Mouse (Mus musculus): ENCODE measurements at regions not wholly inside any gene's neighbourhood (a gene's known extent, or its start where the extent isn't known, plus 50 kb on each side); places are given as distances from the start of the nearest gene placed in this dataset.

DNA sequence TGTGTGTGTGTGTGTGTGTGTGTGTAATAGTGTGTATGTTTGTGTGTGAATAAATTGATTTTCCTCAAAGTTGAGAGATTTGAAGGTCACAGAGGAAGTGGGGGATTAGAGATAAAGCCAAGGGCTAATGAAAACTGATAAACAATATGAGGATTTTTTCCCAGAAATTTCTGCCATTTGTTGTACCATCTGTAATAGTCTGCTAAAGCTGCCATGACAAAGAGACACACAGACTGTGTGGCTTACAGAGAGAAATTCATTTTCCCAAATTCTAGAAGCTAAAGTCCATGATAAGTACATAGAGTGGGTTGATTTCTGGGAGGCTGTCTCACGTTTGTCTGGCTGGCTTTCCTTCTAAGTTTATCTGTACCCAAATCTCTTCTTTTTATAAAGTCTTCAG lies 259.6 kb downstream of the Ndufa4 start:
- no peak overlapping the region for H3K9ac ChIP-seq (ENCODE audit: low read depth, low read length)
- no peaks in the 10 kb centered on the region for H3K4me1 ChIP-seq (ENCODE audit: control insufficient read depth, insufficient read depth, low read length)
- H3K9me3 ChIP-seq (replicated peaks; ENCODE audit: control insufficient read depth, low read length), result no peaks in the 10 kb centered on the region
- no peaks in the 10 kb centered on the region for H3K27me3 ChIP-seq (ENCODE audit: control insufficient read depth, insufficient read depth, low read length)
- no peak overlapping the region for H3K4me2 ChIP-seq
- no peaks in the 10 kb centered on the region for H3K36me3 ChIP-seq (ENCODE audit: control insufficient read depth, insufficient read depth, low read length)
- no peak overlapping the region for H3K27ac ChIP-seq (ENCODE audit: low read depth, low read length)
- no peak overlapping the region for H3K4me3 ChIP-seq (ENCODE audit: low read depth, low read length)
- WGBS (ENCODE audit: insufficient replicate concordance), result 40% methylated on average over 1 of the region's 1 CpGs
- no peak for ATAC-seq (replicated peaks; ENCODE audit: insufficient number of reproducible peaks, low FRiP score, low TSS enrichment)

GRCm38 (mm10) chr6:11613331-11613730 lies 294.0 kb downstream of the Ndufa4 start:
- no peaks in the 10 kb centered on the region for H3K9me3 ChIP-seq (replicated peaks; ENCODE audit: control insufficient read depth, low read length)
- no peak overlapping the region for H3K4me2 ChIP-seq
- H3K4me1 ChIP-seq (ENCODE audit: control insufficient read depth, insufficient read depth, low read length), result no peaks in the 10 kb centered on the region
- no peak overlapping the region for H3K27ac ChIP-seq (ENCODE audit: low read depth, low read length)
- 67% methylated on average over 4 of the region's 4 CpGs for WGBS (ENCODE audit: insufficient replicate concordance)
- no peaks in the 10 kb centered on the region for H3K27me3 ChIP-seq (ENCODE audit: control insufficient read depth, insufficient read depth, low read length)
- no peak overlapping the region for H3K4me3 ChIP-seq (ENCODE audit: low read depth, low read length)
- ATAC-seq (replicated peaks; ENCODE audit: insufficient number of reproducible peaks, low FRiP score, low TSS enrichment), result no peak
- H3K9ac ChIP-seq (ENCODE audit: low read depth, low read length), result no peak overlapping the region
- H3K36me3 ChIP-seq (ENCODE audit: control insufficient read depth, insufficient read depth, low read length), result no peaks in the 10 kb centered on the region

DNA sequence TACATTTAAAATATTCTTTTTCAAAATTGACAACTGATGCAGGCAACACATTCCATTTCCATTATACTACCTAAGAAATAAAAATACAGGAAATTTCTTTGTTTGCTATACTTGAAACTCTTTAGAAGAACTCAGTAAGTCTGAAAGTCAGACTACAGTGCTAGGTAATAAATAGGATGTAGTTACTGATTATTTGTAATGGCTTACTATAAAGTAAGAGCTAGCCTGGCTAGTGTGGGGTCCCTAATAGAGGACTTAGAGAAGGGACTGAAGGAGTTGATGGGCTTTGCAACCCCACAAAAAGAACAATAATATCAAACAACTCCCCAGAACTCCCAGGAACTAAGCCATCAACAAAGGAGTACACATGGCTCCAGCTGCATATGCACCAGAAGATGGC lies 299.1 kb downstream of the Ndufa4 start:
- no peaks in the 10 kb centered on the region for H3K9me3 ChIP-seq (replicated peaks; ENCODE audit: control insufficient read depth, low read length)
- H3K4me2 ChIP-seq, result no peak overlapping the region
- H3K27me3 ChIP-seq (ENCODE audit: control insufficient read depth, insufficient read depth, low read length), result no peaks in the 10 kb centered on the region
- no peaks in the 10 kb centered on the region for H3K4me1 ChIP-seq (ENCODE audit: control insufficient read depth, insufficient read depth, low read length)
- H3K27ac ChIP-seq (ENCODE audit: low read depth, low read length), result no peak overlapping the region
- H3K36me3 ChIP-seq (ENCODE audit: control insufficient read depth, insufficient read depth, low read length), result no peaks in the 10 kb centered on the region
- H3K4me3 ChIP-seq (ENCODE audit: low read depth, low read length), result no peak overlapping the region
- H3K9ac ChIP-seq (ENCODE audit: low read depth, low read length), result no peak overlapping the region
- no peak for ATAC-seq (replicated peaks; ENCODE audit: insufficient number of reproducible peaks, low FRiP score, low TSS enrichment)

GRCm38 (mm10) chr6:11607696-11608095 lies 299.6 kb downstream of the Ndufa4 start:
- Histone ChIP-seq H3K4me3 (ENCODE audit: low read depth, low read length) (no peak overlapping the region), H3K9ac (ENCODE audit: low read depth, low read length) (no peak overlapping the region), H3K36me3 (ENCODE audit: control insufficient read depth, insufficient read depth, low read length) (no peaks in the 10 kb centered on the region), H3K4me2 (no peak overlapping the region), H3K27ac (ENCODE audit: low read depth, low read length) (no peak overlapping the region), H3K4me1 (ENCODE audit: control insufficient read depth, insufficient read depth, low read length) (no peaks in the 10 kb centered on the region), H3K27me3 (ENCODE audit: control insufficient read depth, insufficient read depth, low read length) (no peaks in the 10 kb centered on the region), H3K9me3 (replicated peaks; ENCODE audit: control insufficient read depth, low read length) (no peaks in the 10 kb centered on the region)
- WGBS (ENCODE audit: insufficient replicate concordance), result 84% methylated on average over 2 of the region's 2 CpGs
- ATAC-seq (replicated peaks; ENCODE audit: insufficient number of reproducible peaks, low FRiP score, low TSS enrichment), result no peak

GRCm38 (mm10) chr6:11606055-11606454 lies 301.2 kb downstream of the Ndufa4 start:
- no peak for ATAC-seq (replicated peaks; ENCODE audit: insufficient number of reproducible peaks, low FRiP score, low TSS enrichment)
- no peaks in the 10 kb centered on the region for H3K9me3 ChIP-seq (replicated peaks; ENCODE audit: control insufficient read depth, low read length)
- 63% methylated on average over 3 of the region's 3 CpGs for WGBS (ENCODE audit: insufficient replicate concordance)

DNA sequence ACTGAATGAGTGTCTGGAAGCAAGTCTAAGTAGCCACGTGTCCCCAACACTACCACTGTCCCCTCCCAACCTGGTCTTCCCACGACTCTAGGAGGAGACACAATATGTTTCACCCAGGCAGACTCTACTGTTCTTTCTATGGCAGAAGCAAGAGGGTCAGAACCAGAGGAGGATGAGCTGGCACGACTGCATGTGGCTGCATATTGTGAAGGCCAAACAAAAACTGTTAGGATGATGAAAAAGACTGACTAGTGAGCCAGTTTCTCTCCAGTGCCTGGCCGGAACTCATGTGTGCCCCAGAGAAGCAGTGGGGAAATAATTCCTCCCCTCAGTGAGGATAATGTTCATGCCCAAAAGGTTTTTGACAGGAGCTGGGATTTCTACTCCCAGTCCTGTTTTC lies 301.8 kb downstream of the Ndufa4 start:
- ATAC-seq (replicated peaks; ENCODE audit: insufficient number of reproducible peaks, low FRiP score, low TSS enrichment), result no peak
- H3K9me3 ChIP-seq (replicated peaks; ENCODE audit: control insufficient read depth, low read length), result no peaks in the 10 kb centered on the region
- H3K4me1 ChIP-seq (ENCODE audit: control insufficient read depth, insufficient read depth, low read length), result no peaks in the 10 kb centered on the region
- no peaks in the 10 kb centered on the region for H3K27me3 ChIP-seq (ENCODE audit: control insufficient read depth, insufficient read depth, low read length)
- H3K36me3 ChIP-seq (ENCODE audit: control insufficient read depth, insufficient read depth, low read length), result no peaks in the 10 kb centered on the region
- no peak overlapping the region for H3K4me2 ChIP-seq
- no peak overlapping the region for H3K27ac ChIP-seq (ENCODE audit: low read depth, low read length)
- no peak overlapping the region for H3K9ac ChIP-seq (ENCODE audit: low read depth, low read length)
- H3K4me3 ChIP-seq (ENCODE audit: low read depth, low read length), result no peak overlapping the region
- 69% methylated on average over 4 of the region's 4 CpGs for WGBS (ENCODE audit: insufficient replicate concordance)

More at GRCm38 (mm10) chr6:11606055-11606454, 301.2 kb downstream of the Ndufa4 start:
- H3K4me2 ChIP-seq, result no peak overlapping the region
- H3K27ac ChIP-seq (ENCODE audit: low read depth, low read length), result no peak overlapping the region
- no peak overlapping the region for H3K9ac ChIP-seq (ENCODE audit: low read depth, low read length)
- H3K4me1 ChIP-seq (ENCODE audit: control insufficient read depth, insufficient read depth, low read length), result no peaks in the 10 kb centered on the region
- H3K36me3 ChIP-seq (ENCODE audit: control insufficient read depth, insufficient read depth, low read length), result no peaks in the 10 kb centered on the region
- H3K4me3 ChIP-seq (ENCODE audit: low read depth, low read length), result no peak overlapping the region
- H3K27me3 ChIP-seq (ENCODE audit: control insufficient read depth, insufficient read depth, low read length), result no peaks in the 10 kb centered on the region

DNA sequence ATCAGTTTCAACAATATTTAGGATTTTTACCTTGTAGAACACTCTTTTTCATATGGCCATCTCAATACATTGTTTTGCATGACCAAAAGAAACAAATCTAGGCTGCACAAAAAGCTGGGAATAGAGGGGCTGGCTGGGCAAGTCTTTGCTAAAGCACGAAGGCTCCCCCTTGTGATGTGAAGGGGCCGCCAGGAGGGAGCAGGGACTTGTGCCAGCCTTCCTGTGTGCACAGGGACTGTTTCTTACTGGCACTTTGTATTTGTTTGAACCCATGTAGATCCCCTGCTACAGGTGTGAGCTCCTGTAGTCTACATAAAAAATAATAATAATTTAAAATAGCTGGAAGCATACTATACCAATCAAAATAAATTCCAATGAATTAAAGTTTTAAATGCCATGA lies 312.4 kb downstream of the Ndufa4 start:
- Histone ChIP-seq H3K9ac (ENCODE audit: low read depth, low read length) (no peak overlapping the region), H3K36me3 (ENCODE audit: control insufficient read depth, insufficient read depth, low read length) (no peaks in the 10 kb centered on the region), H3K4me1 (ENCODE audit: control insufficient read depth, insufficient read depth, low read length) (no peaks in the 10 kb centered on the region), H3K4me2 (no peak overlapping the region), H3K27me3 (ENCODE audit: control insufficient read depth, insufficient read depth, low read length) (no peaks in the 10 kb centered on the region), H3K27ac (ENCODE audit: low read depth, low read length) (no peak overlapping the region), H3K4me3 (ENCODE audit: low read depth, low read length) (no peak overlapping the region), H3K9me3 (replicated peaks; ENCODE audit: control insufficient read depth, low read length) (no peaks in the 10 kb centered on the region)
- WGBS (ENCODE audit: insufficient replicate concordance), result 51% methylated on average over 2 of the region's 2 CpGs
- ATAC-seq (replicated peaks; ENCODE audit: insufficient number of reproducible peaks, low FRiP score, low TSS enrichment), result no peak

DNA sequence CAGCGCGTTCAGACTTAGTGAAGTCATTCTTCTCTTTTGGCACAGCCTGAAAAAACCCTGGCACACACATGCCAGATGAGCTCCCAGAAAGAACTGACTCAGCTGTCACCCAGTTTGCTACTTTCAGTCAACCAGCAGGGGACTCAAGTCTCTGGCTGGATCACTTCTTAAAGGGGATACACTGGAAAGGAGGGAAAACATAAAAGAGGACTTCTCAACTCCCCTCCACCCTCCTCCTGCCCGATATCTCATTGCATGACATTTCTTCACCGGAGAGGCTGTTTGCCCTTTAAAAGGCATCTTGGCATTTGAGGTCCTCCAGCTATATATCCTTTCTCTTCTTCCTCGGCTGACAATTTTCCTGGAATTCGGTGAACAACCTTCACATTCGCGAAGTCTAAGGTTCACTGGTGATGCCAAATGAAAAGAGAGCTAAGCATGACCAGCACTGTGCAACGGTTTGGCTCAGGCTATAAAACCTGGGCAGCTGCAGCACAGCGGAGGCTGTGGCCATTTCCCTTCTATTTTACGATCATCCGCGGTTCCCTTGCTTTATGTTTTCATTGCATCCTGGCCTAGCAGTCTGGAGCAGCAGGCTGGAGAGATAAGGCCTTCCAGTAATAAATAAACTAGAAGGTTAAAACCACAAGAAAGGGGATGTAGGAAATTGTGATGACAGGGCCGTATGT lies 313.6 kb downstream of the Ndufa4 start:
- H3K27ac ChIP-seq (ENCODE audit: low read depth, low read length), result no peak overlapping the region
- no peaks in the 10 kb centered on the region for H3K9me3 ChIP-seq (replicated peaks; ENCODE audit: control insufficient read depth, low read length)
- no peaks in the 10 kb centered on the region for H3K27me3 ChIP-seq (ENCODE audit: control insufficient read depth, insufficient read depth, low read length)
- H3K4me1 ChIP-seq (ENCODE audit: control insufficient read depth, insufficient read depth, low read length), result no peaks in the 10 kb centered on the region
- H3K36me3 ChIP-seq (ENCODE audit: control insufficient read depth, insufficient read depth, low read length), result no peaks in the 10 kb centered on the region
- H3K9ac ChIP-seq (ENCODE audit: low read depth, low read length), result no peak overlapping the region
- WGBS (ENCODE audit: insufficient replicate concordance), result 60% methylated on average over 14 of the region's 14 CpGs
- no peak overlapping the region for H3K4me2 ChIP-seq
- H3K4me3 ChIP-seq (ENCODE audit: low read depth, low read length), result no peak overlapping the region
- ATAC-seq (replicated peaks; ENCODE audit: insufficient number of reproducible peaks, low FRiP score, low TSS enrichment), result peak; percentile 46; the same call in 1 of the 2 replicates

DNA sequence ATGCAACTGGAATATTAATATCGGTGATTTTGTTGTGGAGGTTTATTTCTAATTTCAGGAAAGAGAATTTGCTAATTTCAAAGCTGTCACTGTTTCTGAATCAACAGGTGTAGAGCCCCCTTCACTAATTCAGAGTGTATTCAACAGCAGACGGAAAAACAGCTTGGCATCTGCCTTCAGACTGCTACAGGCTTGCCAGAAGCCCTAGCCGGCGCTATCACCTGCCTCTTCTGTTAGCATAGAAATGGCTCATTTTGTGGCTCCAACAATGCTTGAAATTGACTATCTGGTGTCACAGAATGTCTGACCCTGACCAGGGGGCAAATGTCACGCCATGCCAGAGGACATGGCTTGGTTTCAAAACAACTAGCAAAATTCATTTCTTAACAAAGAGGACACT lies 331.2 kb downstream of the Ndufa4 start:
- H3K27me3 ChIP-seq (ENCODE audit: control insufficient read depth, insufficient read depth, low read length), result no peaks in the 10 kb centered on the region
- 83% methylated on average over 5 of the region's 5 CpGs for WGBS (ENCODE audit: insufficient replicate concordance)
- no peaks in the 10 kb centered on the region for H3K4me1 ChIP-seq (ENCODE audit: control insufficient read depth, insufficient read depth, low read length)
- ATAC-seq (replicated peaks; ENCODE audit: insufficient number of reproducible peaks, low FRiP score, low TSS enrichment), result no peak
- no peak overlapping the region for H3K4me3 ChIP-seq (ENCODE audit: low read depth, low read length)
- no peak overlapping the region for H3K27ac ChIP-seq (ENCODE audit: low read depth, low read length)
- H3K9ac ChIP-seq (ENCODE audit: low read depth, low read length), result no peak overlapping the region
- H3K4me2 ChIP-seq, result no peak overlapping the region
- H3K36me3 ChIP-seq (ENCODE audit: control insufficient read depth, insufficient read depth, low read length), result no peaks in the 10 kb centered on the region
- H3K9me3 ChIP-seq (replicated peaks; ENCODE audit: control insufficient read depth, low read length), result no peaks in the 10 kb centered on the region

All from heart, embryonic 11.5 days (tissue).